Mouse (Mus musculus): ENCODE measurements around the gene Clpsl2. TPM values are rescaled to one million over a fixed set of nuclear protein-coding genes. Genes with fewer than 3 reads are reported as not detected.

Clpsl2 gene
- polyA plus RNA-seq, 1 experiment from 2014 or later, result not detected

- Histone ChIP-seq H3K36me3 (no peaks in the 10 kb centered on the region), H3K4me2 (no peak overlapping the region), H3K4me3 (no peak overlapping the region), H3K4me1 (peaks cover 68% of the 10 kb centered on the region), H3K27ac (peak overlapping the region; percentile 3; the same call in 1 of the 2 replicates), H3K27me3 (no peaks in the 10 kb centered on the region), H3K9ac (no peak overlapping the region), H3K9me3 (no peaks in the 10 kb centered on the region)
- ATAC-seq (ENCODE audit: borderline replicate concordance, extremely low read depth, low FRiP score, low TSS enrichment), result no peak
- WGBS, result 46% methylated on average over 7 of the region's 7 CpGs
Measured at GRCm38 (mm10) chr17:28513844-28514243, 35.4 kb upstream of the Clpsl2 start.

- Histone ChIP-seq H3K4me2 (no peak overlapping the region), H3K4me3 (no peak overlapping the region), H3K9me3 (no peaks in the 10 kb centered on the region), H3K4me1 (peaks cover 72% of the 10 kb centered on the region), H3K9ac (no peak overlapping the region), H3K27me3 (no peaks in the 10 kb centered on the region), H3K36me3 (no peaks in the 10 kb centered on the region), H3K27ac (no peak overlapping the region)
- no peak for ATAC-seq (ENCODE audit: borderline replicate concordance, extremely low read depth, low FRiP score, low TSS enrichment)
- 70% methylated on average over 5 of the region's 5 CpGs for WGBS
Measured at GRCm38 (mm10) chr17:28514555-28514954, 34.7 kb upstream of the Clpsl2 start.

GRCm38 (mm10) chr17:28515431-28516341 lies 33.5 kb upstream of the Clpsl2 start:
- H3K4me2 ChIP-seq, result no peak overlapping the region
- WGBS, result 47% methylated on average over 10 of the region's 10 CpGs

GRCm38 (mm10) chr17:28516881-28517280 lies 32.3 kb upstream of the Clpsl2 start:
- peak overlapping the region; percentile 45 for H3K4me3 ChIP-seq
- peak overlapping the region; percentile 94 for H3K27ac ChIP-seq
- H3K4me1 ChIP-seq, result peaks cover 58% of the 10 kb centered on the region
- ATAC-seq (ENCODE audit: borderline replicate concordance, extremely low read depth, low FRiP score, low TSS enrichment), result no peak
- H3K9ac ChIP-seq, result no peak overlapping the region; the same call in 1 of the 2 replicates
- H3K9me3 ChIP-seq, result no peaks in the 10 kb centered on the region
- H3K27me3 ChIP-seq, result peaks cover 4% of the 10 kb centered on the region; the same call in 1 of the 2 replicates
- 54% methylated on average over 4 of the region's 4 CpGs for WGBS
- peak overlapping the region; percentile 86 for H3K4me2 ChIP-seq
- H3K36me3 ChIP-seq, result no peaks in the 10 kb centered on the region

More at GRCm38 (mm10) chr17:28515431-28516341, 33.5 kb upstream of the Clpsl2 start:
- H3K9ac ChIP-seq, result no peak overlapping the region
- no peaks in the 10 kb centered on the region for H3K36me3 ChIP-seq
- no peak for ATAC-seq (ENCODE audit: borderline replicate concordance, extremely low read depth, low FRiP score, low TSS enrichment)
- H3K9me3 ChIP-seq, result no peaks in the 10 kb centered on the region
- no peak overlapping the region; the same call in 1 of the 2 replicates for H3K27ac ChIP-seq
- no peaks in the 10 kb centered on the region; the same call in 1 of the 2 replicates for H3K27me3 ChIP-seq
- H3K4me1 ChIP-seq, result peaks cover 64% of the 10 kb centered on the region
- no peak overlapping the region for H3K4me3 ChIP-seq

- Histone ChIP-seq H3K27ac (peak within 1 kb of the TSS; percentile 94), H3K4me1 (peaks cover 57% of the 10 kb centered on the region), H3K9me3 (no peaks in the 10 kb centered on the region), H3K4me2 (peak within 1 kb of the TSS; percentile 86), H3K27me3 (peaks cover 4% of the 10 kb centered on the region; the same call in 1 of the 2 replicates), H3K4me3 (peak within 1 kb of the TSS; percentile 45), H3K36me3 (no peaks in the 10 kb centered on the region), H3K9ac (peak within 1 kb of the TSS; percentile 55)
- peak; percentile 85 for ATAC-seq (ENCODE audit: borderline replicate concordance, extremely low read depth, low FRiP score, low TSS enrichment)
- whole genome bisulfite sequencing, result 2% methylated on average over 16 of the region's 16 CpGs
Measured at GRCm38 (mm10) chr17:28517441-28517955, 31.7 kb upstream of the Clpsl2 start, which contains the start of gene Fkbp5. Fkbp5 (minus strand) TSS chr17:28517527.

- Histone ChIP-seq H3K4me3 (peak overlapping the region; percentile 45), H3K4me2 (peak overlapping the region; percentile 86), H3K9ac (peak overlapping the region; percentile 55), H3K9me3 (no peaks in the 10 kb centered on the region), H3K27me3 (peaks cover 4% of the 10 kb centered on the region; the same call in 1 of the 2 replicates), H3K36me3 (no peaks in the 10 kb centered on the region), H3K27ac (peak overlapping the region; percentile 94), H3K4me1 (peaks cover 52% of the 10 kb centered on the region)
- under 1% methylated on average over 32 of the region's 46 CpGs for WGBS
- ATAC-seq (ENCODE audit: borderline replicate concordance, extremely low read depth, low FRiP score, low TSS enrichment), result peak; percentile 85
Measured at GRCm38 (mm10) chr17:28517956-28518614, 31.1 kb upstream of the Clpsl2 start.

- H3K4me2 ChIP-seq, result peak overlapping the region; percentile 86
- peak overlapping the region; percentile 55; the same call in 1 of the 2 replicates for H3K9ac ChIP-seq
- no peaks in the 10 kb centered on the region for H3K9me3 ChIP-seq
- WGBS, result 23% methylated on average over 8 of the region's 8 CpGs
- peak overlapping the region; percentile 94 for H3K27ac ChIP-seq
- ATAC-seq (ENCODE audit: borderline replicate concordance, extremely low read depth, low FRiP score, low TSS enrichment), result no peak
- H3K27me3 ChIP-seq, result peaks cover 4% of the 10 kb centered on the region; the same call in 1 of the 2 replicates
- H3K4me3 ChIP-seq, result peak overlapping the region; percentile 45
- H3K36me3 ChIP-seq, result no peaks in the 10 kb centered on the region
- peaks cover 56% of the 10 kb centered on the region for H3K4me1 ChIP-seq
Measured at GRCm38 (mm10) chr17:28518615-28519071, 30.6 kb upstream of the Clpsl2 start.

- H3K4me2 ChIP-seq, result no peak overlapping the region
- no peak overlapping the region for H3K9ac ChIP-seq
- no peak for ATAC-seq (ENCODE audit: borderline replicate concordance, extremely low read depth, low FRiP score, low TSS enrichment)
- no peak overlapping the region for H3K4me3 ChIP-seq
- 87% methylated on average over 3 of the region's 3 CpGs for WGBS
- no peaks in the 10 kb centered on the region for H3K36me3 ChIP-seq
- peaks cover 4% of the 10 kb centered on the region; the same call in 1 of the 2 replicates for H3K27me3 ChIP-seq
- peaks cover 56% of the 10 kb centered on the region for H3K4me1 ChIP-seq
- H3K9me3 ChIP-seq, result no peaks in the 10 kb centered on the region
- H3K27ac ChIP-seq, result no peak overlapping the region
Measured at GRCm38 (mm10) chr17:28519827-28520226, 29.4 kb upstream of the Clpsl2 start.

GRCm38 (mm10) chr17:28520561-28520960 lies 28.6 kb upstream of the Clpsl2 start:
- H3K4me2 ChIP-seq, result no peak overlapping the region
- WGBS, result 71% methylated on average over 4 of the region's 4 CpGs
- peaks cover 4% of the 10 kb centered on the region; the same call in 1 of the 2 replicates for H3K27me3 ChIP-seq
- no peak overlapping the region for H3K4me3 ChIP-seq
- H3K4me1 ChIP-seq, result peaks cover 52% of the 10 kb centered on the region
- no peaks in the 10 kb centered on the region for H3K9me3 ChIP-seq
- H3K9ac ChIP-seq, result no peak overlapping the region
- no peaks in the 10 kb centered on the region for H3K36me3 ChIP-seq
- no peak overlapping the region for H3K27ac ChIP-seq
- ATAC-seq (ENCODE audit: borderline replicate concordance, extremely low read depth, low FRiP score, low TSS enrichment), result no peak

GRCm38 (mm10) chr17:28521071-28521726 lies 28.0 kb upstream of the Clpsl2 start:
- Histone ChIP-seq H3K4me2 (no peak overlapping the region), H3K27me3 (peaks cover 4% of the 10 kb centered on the region; the same call in 1 of the 2 replicates), H3K9me3 (no peaks in the 10 kb centered on the region), H3K36me3 (no peaks in the 10 kb centered on the region), H3K4me3 (no peak overlapping the region), H3K9ac (no peak overlapping the region), H3K27ac (no peak overlapping the region), H3K4me1 (peaks cover 46% of the 10 kb centered on the region)
- WGBS, result 53% methylated on average over 5 of the region's 5 CpGs
- ATAC-seq (ENCODE audit: borderline replicate concordance, extremely low read depth, low FRiP score, low TSS enrichment), result no peak

GRCm38 (mm10) chr17:28521920-28522319 lies 27.3 kb upstream of the Clpsl2 start:
- no peak for ATAC-seq (ENCODE audit: borderline replicate concordance, extremely low read depth, low FRiP score, low TSS enrichment)
- Histone ChIP-seq H3K27ac (0 out of 2 replicates have a peak overlapping the region, but pooled peaks have one; percentile 86), H3K4me3 (peak overlapping the region; percentile 54; the same call in 1 of the 2 replicates), H3K4me1 (peaks cover 39% of the 10 kb centered on the region), H3K9me3 (no peaks in the 10 kb centered on the region), H3K9ac (no peak overlapping the region; the same call in 1 of the 2 replicates), H3K27me3 (peaks cover 4% of the 10 kb centered on the region; the same call in 1 of the 2 replicates), H3K36me3 (no peaks in the 10 kb centered on the region), H3K4me2 (peak overlapping the region; percentile 95)
- WGBS, result 40% methylated on average over 6 of the region's 6 CpGs

All from lung, embryonic 15.5 days (tissue).